Mouse (Mus musculus) frontal cortex, adult (tissue): ENCODE data around the gene Dctn1.
A peak's percentile ranks its signal among the peaks of the same experiment; 100 is the strongest.
"Not testable (repeated sequence)": the region's sequence is repeated elsewhere in the genome, so short reads cannot be mapped to it uniquely, and the experiment has no call there.

ENCODE experiments used
- ATAC-seq: cut with Nextera tagmentation; 2 replicates; pipeline ENCODE4 v1.9.2; 2017; ENCODE audit warnings: mild to moderate bottlenecking, moderate library complexity, mixed read lengths; ENCODE audit not compliant: low TSS enrichment

Dctn1 gene

GRCm38 (mm10) chr6:83136291-83136880 lies 29.3 kb upstream of the Dctn1 start:
- ATAC-seq, result no peak

- peak; percentile 27; the same call in 1 of the 2 replicates for ATAC-seq
Observed at GRCm38 (mm10) chr6:83136881-83137575, 28.7 kb upstream of the Dctn1 start.

DNA sequence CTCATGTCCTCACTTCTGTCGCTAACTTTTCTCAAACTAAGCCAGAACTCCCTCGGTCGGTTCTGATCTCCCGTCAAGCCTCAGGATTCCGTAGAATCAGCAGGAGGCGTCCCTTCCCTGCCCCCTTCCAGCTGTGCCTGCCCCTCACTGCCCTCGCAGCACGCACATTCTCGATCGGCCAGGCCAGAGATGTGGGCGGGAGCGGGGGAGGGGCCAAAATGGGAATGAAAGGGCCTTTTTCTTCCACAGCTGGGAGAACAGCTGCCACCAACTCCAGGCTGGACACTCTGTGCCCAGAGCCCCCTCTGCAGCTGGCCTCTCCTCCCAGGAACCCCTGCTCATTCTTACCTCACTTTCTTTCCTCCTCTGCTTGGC lies 28.2 kb upstream of the Dctn1 start:
- ATAC-seq, result peak; percentile 35; the same call in 1 of the 2 replicates

DNA sequence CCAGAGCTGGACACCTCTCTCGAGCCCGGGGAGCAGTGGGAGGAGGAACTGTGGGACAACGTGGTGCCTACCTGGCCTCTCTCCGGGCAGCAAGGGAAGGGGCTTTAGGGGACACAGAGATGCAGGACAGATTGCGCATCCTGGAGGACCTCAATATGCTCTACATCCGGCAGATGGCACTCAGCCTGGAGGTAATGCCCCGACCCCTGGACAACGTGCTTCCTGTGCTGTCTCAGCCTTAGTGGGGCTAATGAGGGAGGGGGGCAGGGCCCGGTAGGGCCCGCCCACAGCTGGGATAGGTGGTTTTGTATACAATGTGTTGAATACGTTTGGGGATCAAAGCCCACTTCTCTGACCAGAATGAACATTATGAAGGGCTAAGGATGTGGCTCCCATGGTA lies 27.7 kb upstream of the Dctn1 start:
- no peak for ATAC-seq

GRCm38 (mm10) chr6:83140044-83140443 lies 25.7 kb upstream of the Dctn1 start:
- ATAC-seq, result no peak

GRCm38 (mm10) chr6:83141636-83142035 lies 24.1 kb upstream of the Dctn1 start:
- ATAC-seq, result no peak

GRCm38 (mm10) chr6:83142211-83142731 lies 23.4 kb upstream of the Dctn1 start:
- ATAC-seq, result peak; percentile 55

- peak; percentile 53 for ATAC-seq
Observed at GRCm38 (mm10) chr6:83142886-83143285, 22.8 kb upstream of the Dctn1 start.

GRCm38 (mm10) chr6:83145209-83145608 lies 20.5 kb upstream of the Dctn1 start:
- peak; percentile 18; the same call in 1 of the 2 replicates for ATAC-seq

- peak; percentile 20 for ATAC-seq
Observed at GRCm38 (mm10) chr6:83145805-83146204, 19.9 kb upstream of the Dctn1 start.

GRCm38 (mm10) chr6:83147280-83147679 lies 18.4 kb upstream of the Dctn1 start:
- ATAC-seq, result no peak

GRCm38 (mm10) chr6:83151721-83152120 lies 14.0 kb upstream of the Dctn1 start:
- ATAC-seq, result no peak

DNA sequence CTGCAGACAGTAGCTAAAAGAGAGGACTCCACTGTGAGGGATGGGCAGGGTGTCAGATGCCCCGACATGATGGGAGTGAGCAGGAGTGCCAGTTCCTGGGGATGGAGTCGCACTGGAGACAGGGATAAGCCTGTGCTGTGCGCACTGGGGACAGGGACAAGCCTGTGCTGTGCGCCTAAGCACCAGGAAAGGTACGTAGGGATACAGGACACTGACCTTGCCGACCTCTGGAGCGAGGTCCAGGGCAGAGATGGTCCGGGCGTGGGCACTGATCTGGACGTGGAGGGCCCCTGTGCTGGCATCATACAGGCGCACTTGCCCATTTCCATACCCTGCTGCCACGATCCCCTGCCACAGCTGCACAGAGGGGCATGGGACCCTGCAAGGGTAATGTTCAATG lies 12.7 kb upstream of the Dctn1 start:
- ATAC-seq, result no peak

GRCm38 (mm10) chr6:83153485-83153884 lies 12.2 kb upstream of the Dctn1 start:
- no peak for ATAC-seq

DNA sequence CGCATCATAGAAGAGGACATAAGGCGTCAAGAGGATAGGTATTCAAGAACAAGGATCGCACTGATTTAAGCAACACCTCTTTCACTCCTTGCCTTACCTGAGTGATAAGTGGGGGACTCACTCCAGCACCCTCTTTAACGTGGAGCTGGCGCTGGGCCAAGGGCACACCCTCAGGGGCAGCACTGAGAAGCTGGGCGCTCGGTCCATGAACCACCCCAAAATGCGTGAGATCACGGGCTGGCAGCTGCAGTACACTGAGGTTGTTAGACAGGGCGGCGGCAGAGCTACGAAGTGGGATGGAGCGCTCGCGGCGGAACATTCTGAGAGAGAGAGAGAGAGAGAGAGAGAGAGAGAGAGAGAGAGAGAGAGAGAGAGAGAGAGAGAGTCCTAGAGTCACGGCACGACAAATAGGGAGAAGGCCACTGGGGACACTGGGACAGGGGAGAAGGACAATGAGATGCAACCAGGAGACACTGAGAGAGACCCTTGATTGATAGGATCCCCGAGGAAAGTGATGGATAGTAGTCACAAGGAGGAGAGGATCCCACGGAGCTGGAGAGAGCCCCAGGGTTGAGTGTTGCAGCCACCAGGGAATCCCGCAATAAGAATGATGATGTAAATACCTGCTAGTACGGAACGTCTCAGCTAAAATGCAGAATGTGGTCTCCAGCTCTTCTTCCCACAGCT lies 10.0 kb upstream of the Dctn1 start:
- ATAC-seq, result peak; percentile 39

GRCm38 (mm10) chr6:83156259-83156684 lies 9.4 kb upstream of the Dctn1 start, which contains the start of the genes Wdr54 and 1700003E16Rik:
Gene Wdr54, minus strand, starts transcription at chr6:83156397.
Gene 1700003E16Rik, plus strand, starts transcription at chr6:83156404.
- peak; percentile 87 for ATAC-seq

- ATAC-seq, result not testable (repeated sequence)
Observed at GRCm38 (mm10) chr6:83159456-83159855, 6.3 kb upstream of the Dctn1 start.

- ATAC-seq, result no peak
Observed at GRCm38 (mm10) chr6:83161442-83161841, 4.3 kb upstream of the Dctn1 start.

- ATAC-seq, result no peak
Observed at GRCm38 (mm10) chr6:83161921-83162641, 3.6 kb upstream of the Dctn1 start.

- no peak for ATAC-seq
Observed at GRCm38 (mm10) chr6:83162701-83163100, 3.0 kb upstream of the Dctn1 start.

- ATAC-seq, result peak; percentile 31
Observed at GRCm38 (mm10) chr6:83165026-83165606, 604 bp upstream of the Dctn1 start.
